Mouse (Mus musculus) kidney, adult 11 months (tissue): ENCODE results near the gene Ddx47.

Experiments
- DNase-seq: peaks from one replicate; pipeline ENCODE4 v3.0.0; 2022

Gene Ddx47

GRCm38 (mm10) chr6:135017211-135017610 lies 5.8 kb downstream of the Ddx47 start:
- no peak for DNase-seq

DNA sequence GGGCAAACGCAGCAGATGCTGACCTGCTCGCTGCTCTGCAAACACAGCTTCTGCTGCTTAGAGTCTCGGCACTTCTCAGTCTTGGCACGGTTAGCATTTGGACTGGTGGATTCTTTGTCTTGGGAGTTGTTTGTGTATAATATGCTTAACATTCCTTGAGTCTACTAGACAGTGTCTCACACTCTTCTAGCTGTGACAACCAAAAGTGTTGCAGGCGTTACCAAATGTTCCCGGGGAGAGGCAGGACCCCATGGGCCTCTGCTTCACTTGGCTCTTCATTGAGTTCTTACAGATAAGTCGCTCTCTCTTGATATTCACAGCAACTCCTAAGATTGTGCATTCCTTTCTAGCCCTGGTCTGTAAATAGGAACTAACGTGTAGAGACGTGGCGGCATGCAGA lies 8.2 kb downstream of the Ddx47 start:
- DNase-seq: no peak

GRCm38 (mm10) chr6:135021633-135022032 lies 10.2 kb downstream of the Ddx47 start:
- no peak for DNase-seq

DNA sequence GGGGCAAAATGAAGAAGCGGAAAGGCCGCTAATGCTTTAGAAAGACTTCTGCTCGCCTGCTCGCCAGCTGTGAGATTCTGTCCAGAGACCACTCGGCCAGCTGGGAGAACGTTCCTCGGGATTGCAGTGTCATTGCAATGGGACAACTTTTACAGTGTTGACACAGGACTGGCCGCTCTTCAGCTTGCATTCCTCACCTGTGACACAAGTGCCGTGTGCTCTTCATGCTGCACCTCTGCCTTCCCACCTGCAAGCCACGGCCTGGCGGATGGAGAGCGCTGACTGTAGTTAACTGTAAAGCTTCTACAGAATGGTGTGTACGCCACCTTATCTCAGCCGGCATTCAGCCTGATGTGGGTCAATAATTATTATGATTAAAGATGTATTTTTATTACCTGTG lies 12.0 kb downstream of the Ddx47 start:
- no peak for DNase-seq

GRCm38 (mm10) chr6:135024781-135025420 lies 13.5 kb downstream of the Ddx47 start:
- DNase-seq: no peak

DNA sequence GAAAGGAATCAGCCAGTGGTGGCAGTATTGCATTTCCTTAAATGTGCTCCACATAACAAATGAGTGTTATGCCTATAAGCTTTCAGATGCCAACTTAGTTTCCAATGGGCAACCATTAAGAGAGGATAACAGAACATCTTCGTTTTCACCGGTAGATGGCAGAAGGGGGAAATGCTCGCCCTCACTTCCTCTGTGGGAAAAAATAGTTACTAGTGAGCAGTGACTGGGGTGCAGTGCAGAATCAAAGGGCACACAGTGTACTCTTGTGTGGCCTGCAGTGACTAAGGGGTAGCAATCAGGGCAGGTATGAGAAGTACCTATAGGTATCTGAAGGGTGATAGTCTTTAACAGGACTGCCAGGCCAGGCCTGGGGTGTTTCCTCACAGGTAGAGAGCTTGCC lies 14.8 kb downstream of the Ddx47 start:
- DNase-seq: no peak

- no peak for DNase-seq
Observed at GRCm38 (mm10) chr6:135026755-135027154, 15.3 kb downstream of the Ddx47 start.

DNA sequence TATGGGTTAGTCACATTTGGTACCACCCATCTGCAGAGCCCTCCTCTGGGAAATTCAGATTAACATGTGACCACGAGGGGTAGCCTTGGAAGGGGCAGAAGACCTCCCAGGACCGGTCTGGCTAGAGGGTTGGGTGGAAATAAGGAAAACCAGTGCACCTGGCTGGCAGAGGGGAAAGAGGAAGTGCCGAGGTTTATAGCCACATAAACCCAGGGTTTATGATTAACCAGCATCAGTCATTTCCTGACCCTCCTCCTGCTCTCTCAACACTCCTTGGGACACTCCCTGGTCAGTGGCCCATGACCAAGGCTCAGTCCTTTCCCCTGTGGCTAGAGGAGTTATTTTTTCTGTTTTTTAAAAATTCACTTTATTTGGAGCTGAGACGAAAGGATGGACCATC lies 17.8 kb downstream of the Ddx47 start:
- peak; percentile 68 for DNase-seq

DNA sequence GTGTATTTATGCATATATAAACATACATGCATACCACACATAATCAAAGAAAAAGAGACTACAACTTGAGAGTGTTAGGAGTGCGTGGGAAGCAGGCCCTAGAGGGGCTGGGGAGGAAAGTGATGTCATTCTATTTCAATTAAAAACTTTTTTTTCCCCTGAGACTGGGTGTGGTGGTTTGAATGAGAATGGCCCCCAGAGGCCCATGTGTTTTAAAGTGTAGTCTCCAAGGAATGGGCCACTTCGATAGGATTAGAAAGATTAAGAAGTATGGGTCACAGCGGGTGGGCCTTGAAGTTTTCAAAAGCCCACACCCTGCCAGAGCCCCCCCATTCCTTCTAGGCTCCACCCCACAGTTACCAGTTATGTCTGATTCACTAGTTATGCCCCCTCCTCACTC lies 27.3 kb downstream of the Ddx47 start:
- DNase-seq: no peak

- peak; percentile 30 for DNase-seq
Observed at GRCm38 (mm10) chr6:135040275-135040871, 29.0 kb downstream of the Ddx47 start.

DNA sequence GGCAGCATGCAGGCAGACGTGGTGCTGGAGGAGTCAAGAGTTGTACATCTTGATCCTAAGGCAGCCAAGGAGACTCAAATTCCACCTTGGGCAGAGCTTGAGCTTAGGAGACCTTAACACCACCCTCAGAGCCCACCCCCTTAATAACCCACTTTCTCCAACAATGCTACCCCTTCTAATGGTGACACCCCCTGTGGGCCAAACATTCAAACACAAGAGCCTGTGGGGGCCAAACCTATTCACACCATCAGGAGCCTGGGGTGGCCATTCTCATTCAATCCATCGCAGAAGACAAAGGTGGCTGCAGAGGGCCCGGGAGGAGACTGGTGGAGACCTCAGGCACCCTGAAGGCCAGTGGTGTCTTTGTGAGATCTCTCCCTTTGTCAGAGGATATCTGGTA lies 30.5 kb downstream of the Ddx47 start:
- no peak for DNase-seq

GRCm38 (mm10) chr6:135047276-135047675 lies 35.9 kb downstream of the Ddx47 start:
- DNase-seq: no peak

DNA sequence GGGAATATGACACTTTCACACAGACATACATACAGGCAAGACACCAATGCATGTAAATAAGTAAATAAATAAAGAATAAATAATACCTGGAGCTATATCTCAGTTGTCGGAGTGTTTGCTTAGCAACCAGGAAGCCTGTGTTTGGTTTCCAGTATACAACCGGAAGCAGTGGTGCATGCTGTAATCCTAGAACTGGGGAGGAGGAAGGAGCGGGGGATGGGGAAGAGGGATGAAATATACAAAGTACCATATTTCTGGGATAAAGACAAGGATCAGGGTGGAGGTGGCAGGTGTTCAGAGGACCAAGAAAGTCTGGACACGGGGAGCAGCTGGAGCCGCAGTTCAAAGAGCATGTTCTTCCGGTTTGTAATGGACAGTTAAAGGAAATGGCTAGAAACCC lies 37.1 kb downstream of the Ddx47 start:
- no peak for DNase-seq

DNA sequence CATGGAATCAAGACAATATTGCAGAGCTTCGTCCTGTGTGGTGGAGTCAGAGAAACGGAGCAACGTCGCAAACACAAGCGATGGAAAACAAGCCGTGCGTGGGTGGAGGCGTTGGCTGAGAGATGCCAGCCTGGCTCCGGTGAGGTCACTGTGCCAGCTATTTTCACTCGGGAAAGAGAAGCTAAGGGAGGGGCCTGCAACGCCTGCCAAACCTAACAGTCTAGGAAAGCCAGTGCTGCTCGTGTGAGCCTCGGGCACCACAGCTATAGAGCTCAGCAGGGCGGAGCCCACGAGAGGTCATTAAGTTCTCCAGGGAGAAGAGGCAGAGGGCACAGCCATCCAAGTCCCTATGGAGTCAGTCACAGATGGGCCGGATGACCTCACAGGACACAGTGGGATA lies 37.5 kb downstream of the Ddx47 start:
- no peak for DNase-seq

DNA sequence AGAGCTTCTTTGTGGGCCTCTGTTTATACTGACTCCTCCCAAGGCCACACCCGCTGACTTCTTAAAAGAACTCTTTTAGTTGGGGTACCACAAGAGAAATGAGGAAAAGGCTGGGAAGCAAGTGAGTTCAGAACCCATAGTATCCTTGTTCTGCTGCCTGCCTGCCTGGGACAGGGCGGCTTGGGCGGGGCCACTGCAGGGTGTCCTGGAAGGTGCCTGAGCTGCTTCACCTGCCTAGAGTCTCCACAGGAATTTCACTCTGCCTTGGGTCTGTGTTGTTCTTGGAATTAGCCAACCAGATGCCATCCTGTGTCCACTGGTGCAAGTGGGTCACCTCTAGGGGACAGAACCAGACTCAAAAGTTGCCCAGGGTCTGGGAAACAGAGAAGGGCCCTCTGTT lies 42.4 kb downstream of the Ddx47 start:
- no peak for DNase-seq

GRCm38 (mm10) chr6:135055882-135056281 lies 44.5 kb downstream of the Ddx47 start:
- DNase-seq: no peak

- no peak for DNase-seq
Observed at GRCm38 (mm10) chr6:135060728-135061127, 49.3 kb downstream of the Ddx47 start.

- no peak for DNase-seq
Observed at GRCm38 (mm10) chr6:135064621-135065020, 53.2 kb downstream of the Ddx47 start.

GRCm38 (mm10) chr6:135065236-135065957 lies 54.0 kb downstream of the Ddx47 start, which contains the start of gene Gprc5a:
Gene Gprc5a (plus strand): TSS chr6:135065651.
- DNase-seq: peak; percentile 46

DNA sequence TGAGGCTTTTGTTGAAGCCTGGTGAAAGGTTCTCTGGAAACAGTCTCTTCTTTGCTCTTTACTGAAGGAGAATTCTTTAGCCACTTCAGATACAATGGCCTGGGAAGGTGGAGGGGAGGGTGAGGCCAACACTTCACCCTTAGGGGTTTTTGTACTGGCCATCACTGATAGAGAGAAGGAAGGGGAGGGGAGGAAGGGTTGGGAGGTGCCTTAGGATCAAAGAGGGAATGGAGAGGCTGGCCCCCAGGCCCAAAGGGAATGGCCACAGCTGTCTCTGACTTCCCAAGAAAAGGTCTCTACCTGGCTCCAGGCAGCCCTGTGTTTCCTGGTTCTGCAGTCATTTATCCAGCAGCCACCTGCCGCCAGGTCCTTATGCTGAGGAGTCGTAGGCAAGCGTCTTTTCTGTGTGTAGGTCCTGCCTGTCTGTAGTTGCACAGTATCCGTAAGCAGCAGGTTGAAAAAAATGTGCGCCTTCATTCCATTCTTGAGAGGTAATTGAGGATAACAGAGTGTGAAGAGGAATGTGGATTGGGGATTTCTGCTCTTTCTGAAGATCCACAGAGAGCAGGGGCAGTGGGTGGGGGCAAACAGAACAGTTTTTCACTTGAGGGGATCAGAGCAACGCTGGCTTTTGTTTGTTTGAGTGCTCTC lies 55.5 kb downstream of the Ddx47 start:
- DNase-seq: no peak

DNA sequence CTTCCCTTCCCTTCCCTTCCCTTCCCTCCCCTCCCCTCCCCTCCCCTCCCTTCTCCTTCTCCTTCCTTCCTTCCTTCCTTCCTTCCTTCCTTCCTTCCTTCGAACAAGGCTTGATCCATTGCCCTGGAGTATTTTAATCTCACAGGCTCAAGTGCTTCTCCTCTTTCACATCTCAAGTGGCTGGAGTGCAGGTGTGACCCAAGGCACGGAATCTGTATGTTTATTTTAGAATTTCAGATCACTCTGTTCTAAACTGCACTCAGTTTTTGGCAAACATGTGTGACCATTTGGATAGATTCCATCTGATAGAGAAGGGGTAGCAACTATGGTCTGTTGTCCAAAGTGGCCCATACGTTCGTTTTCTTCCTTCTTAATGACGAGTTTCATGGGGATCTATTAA lies 56.8 kb downstream of the Ddx47 start:
- DNase-seq: no peak

DNA sequence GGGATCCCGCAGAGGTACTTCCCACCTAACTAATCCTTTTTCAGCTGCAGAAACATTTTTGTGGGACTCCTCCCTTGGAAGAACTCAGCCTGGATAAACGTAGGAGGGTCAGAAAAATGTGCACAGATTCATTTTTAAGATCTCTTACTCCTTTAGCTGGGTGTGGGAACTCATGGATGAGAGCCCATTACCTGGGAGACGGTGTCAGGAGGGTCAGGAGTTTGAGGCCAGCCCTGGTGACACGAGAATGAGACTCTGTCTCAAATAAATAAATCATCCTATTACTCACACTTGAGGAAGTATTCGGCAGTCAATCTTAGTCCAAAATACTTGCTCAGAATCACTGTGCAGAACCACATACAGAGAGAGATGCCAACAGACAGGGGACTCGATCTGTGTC lies 58.4 kb downstream of the Ddx47 start:
- DNase-seq: no peak

GRCm38 (mm10) chr6:135070347-135070746 lies 58.9 kb downstream of the Ddx47 start:
- DNase-seq: no peak
